Mouse (Mus musculus): ENCODE measurements around the gene Slc13a2.

GRCm38 (mm10) chr11:78448242-78448641 lies 26.2 kb upstream of the Slc13a2 start:
- TF ChIP-seq POLR2A (IDR thresholded peaks at IDR 0.05; ENCODE audit: insufficient read depth, low read length) = no peak
- no peak for TF ChIP-seq EP300 (IDR thresholded peaks at IDR 0.05; ENCODE audit: insufficient read depth, low read depth, low read length)

All from ES-Bruce4 (cell line).